Mouse (Mus musculus) right cerebral cortex, postnatal 10 days (tissue): ENCODE data around the gene Rabl6.

ENCODE experiments used
- DNase-seq, 2 experiments: peaks; one replicate each; pipeline ENCODE4 v3.0.0; 2021; ENCODE audit warnings: low spot score in 2 of 2

Rabl6 gene

DNA sequence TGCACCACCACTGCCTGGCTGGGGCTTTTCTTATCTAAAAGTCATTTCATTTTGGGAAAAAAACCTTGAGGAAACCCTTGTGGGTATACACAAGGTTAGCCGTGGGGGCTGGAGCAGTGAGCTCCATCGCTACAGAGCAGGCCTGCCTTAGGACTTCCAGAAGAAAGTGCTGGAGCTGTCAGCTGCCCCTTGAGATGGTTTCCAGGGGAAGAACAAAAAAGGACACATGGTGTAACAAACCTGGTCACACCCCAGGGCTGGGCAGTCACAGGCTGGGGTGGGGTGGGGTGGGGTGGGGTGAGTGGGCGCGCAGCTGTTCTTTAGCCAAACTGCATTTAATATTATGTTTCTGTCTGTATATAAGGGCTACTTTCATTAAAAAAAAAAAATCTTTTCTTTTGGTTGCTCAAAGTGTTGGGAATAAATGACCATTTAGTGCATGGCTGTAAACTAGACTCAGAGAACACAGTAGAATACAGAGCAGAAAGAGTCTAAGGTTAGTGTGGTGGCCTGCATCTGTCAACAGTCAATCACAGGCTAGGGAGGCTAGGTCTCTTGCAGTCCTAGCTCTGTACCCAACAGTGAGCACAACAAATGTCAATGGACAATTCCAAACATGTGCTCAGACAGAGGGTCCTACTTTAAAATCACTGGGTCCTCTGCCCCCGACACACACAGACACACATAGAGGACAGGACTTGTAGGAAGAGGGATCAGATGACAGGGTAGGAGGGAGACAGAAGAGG is 11.4 kb downstream of the Rabl6 start:
- DNase-seq: no peak

DNA sequence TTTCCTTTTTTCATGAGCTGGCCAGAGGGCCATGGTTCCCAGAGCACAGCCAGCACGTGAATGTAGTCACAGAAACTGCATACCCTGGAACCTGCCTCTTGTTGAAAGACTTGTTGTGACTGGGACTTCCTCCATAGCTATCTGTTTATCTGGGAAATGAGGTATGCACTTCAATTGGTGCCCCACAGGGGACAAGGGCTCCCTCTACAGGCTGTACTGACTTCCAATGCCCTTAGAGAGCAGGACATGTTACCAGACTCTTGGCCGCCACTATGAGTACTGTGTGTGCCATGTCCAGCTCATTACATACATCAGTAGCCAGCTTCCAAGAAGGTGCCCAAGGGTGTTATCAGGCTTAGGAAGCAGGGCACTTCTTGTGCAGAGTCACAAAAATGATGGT is 16.5 kb downstream of the Rabl6 start:
- DNase-seq: no peak

DNA sequence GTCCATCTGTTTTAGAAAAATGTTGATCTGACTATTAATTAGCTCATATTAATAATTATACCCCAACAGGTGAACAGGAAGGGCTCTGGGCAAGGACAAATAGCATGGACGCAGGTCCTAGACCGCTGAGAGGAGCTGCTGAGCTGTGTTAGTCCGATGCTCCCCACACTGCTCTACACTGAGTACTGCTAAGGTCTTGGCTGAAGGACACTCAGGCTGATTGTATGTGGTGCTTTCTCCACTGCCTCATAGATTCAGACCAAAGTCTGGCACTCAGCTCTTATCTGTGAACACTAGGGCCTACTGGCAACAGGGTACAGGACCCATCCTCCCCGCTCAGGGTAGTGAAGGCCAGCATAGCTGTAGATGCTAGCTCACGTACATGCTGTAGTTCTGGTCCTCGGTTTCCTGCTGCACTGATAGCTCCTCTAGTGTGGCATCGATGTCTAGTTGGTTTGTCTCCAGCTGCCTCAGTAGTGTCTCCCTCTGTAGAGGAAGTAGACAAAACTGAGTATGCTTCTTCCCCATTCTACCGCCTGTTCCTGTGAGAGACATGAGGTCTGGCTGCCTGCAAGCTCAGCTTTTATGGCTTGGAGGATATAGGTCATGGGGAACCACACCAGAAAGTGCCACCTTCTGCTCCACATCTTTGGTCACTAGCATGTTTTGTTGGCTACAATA is 20.0 kb downstream of the Rabl6 start:
- DNase-seq: peak in 1 of 2 experiments; percentile 51

DNA sequence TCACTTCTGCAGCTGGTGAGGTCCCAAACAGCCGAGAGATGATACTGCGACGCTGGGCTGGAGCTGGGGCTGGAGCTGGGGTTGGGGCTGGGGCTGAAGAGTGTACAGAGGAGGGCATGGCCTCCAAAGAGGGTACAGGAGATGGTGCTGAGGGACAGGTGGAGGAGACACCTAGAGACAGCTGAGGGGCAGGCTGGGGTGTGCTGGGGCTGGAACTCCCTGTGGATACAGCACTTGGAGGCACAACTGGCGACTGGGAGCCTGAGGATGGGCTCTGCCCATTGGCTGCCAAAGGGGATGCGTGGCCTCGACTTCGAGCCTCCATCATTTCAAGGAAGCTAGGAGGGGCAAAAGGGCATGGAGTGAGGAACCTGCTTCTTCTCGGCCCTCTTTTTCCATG is 21.0 kb downstream of the Rabl6 start:
- no peak for DNase-seq

DNA sequence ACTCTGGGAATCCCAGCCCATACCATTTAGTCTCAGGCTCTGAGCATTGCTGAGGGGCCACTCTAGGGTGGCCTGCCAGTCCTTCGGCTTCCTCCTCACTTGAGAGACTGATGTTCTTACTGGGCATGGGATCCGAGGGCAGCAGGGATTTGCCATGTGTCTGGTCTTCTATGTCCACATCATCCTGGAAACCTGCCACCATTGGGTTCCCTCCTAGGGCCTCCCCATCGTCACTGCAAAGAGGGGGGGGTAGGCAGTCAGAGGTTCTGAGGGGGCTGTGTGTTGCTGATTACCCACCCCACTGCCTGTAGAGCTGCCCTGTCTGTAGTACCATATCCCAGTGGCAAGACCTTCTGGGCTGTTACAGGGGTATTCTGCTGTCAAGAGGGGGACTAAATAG is 22.7 kb downstream of the Rabl6 start:
- DNase-seq: peak in 1 of 2 experiments; percentile 43

DNA sequence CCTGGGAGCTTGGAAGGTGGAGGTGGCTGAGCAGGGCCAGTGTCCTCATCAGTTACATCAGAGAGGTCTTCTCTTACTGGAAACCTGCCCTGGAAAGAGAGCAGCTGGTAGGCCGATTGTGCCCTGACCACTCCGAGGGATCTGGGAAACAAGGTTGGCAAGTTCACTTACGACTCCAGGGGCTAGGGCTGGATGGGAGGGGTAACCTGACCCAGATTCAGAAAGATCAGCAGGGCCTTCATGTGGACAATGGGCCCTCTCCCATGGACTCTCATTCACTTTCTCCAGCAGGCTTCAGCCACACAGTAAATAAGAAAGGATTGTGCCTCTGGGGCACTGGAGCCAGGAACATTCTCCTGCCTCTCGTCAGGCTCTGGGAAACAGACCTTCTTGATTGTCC is 23.5 kb downstream of the Rabl6 start:
- DNase-seq: peak; percentile 37 to 62

DNA sequence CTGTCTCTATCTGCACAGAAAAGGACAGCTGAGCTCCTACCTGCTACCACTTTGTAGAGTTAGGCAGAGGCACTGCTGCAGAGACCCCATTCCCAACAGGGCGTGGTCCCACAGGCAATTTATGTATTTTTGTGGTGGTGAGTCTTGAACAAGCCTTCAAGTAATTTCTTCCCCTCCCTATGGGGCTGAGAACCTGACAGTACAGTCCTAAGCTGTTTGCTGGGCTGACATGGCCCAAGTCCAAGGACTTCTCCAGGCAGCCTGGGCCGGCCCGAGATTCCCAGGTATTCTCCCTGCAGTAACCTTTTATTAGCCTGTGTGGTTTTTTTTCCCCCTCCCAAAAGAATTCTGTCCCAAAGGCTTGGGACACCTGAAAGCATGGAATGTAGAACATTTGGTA is 24.2 kb downstream of the Rabl6 start:
- DNase-seq: peak; percentile 35 to 38

DNA sequence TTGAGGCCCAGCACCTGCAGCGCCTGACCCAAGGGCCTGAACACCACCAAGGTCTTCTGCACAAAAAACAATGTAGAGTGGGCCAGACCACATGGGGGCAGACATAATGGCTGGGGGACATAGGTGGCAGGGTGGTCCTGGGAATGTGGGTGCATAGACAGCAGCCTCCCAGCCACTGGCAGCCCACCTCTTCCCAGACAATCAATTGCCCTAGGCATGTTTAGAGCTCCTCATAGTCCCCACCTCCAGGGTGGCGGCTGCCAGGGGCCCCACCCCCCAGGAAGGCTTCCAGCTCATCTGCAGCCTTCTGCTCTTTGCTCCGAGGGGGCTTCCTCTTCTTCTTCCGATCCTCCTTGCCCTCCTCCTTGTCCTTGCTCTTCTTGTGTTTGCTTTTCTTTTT is 24.8 kb downstream of the Rabl6 start:
- peak; percentile 45 to 49 for DNase-seq

DNA sequence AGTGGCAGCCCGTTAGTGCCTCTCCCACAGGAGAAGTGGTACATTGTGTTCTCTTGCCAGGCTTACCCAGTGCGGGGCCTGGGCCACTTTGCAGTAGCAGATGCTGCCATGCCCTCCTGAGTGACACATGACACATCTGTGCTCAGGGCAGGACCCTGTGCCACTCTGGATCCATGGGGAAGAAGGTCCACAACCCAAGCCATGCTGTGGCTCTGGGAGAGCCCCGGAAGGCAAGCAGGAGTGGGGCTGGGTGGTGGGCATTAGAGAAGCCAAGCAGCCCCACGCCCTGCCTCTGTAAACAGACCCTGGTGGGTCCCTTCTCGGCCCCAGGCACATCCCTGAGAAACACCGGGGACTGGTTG is 25.2 kb downstream of the Rabl6 start:
- DNase-seq: peak in 1 of 2 experiments; percentile 42

DNA sequence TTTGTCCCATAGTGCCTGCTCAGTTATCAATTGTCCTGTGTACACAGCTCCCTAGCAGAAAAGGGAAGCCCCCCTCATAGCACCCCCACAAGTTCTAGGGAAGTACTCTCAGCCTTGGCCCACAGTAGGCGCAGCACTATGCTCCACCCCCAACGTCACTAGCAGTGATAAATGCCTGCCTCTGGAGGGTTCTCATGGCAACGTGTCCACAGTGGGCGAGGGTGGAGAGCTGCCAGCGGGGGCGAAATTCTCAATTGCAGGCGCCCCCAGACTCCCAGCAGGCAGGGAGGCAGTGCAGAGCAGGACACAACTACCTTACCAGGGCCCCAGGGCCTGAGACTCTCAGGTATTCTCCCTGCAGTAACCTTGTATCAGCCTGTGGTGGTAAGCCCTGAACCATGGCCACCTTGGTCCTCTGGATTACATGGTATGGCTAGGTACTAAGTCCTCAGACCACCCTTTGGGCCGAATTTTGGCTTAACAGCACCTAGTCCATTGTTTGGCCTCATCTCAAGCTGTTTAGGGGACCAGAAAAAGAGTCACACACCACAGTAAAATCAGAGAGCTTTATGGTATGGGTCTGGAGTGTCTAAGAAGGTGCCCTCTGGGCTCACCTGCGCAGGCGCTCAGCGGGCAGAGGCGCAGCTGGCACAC is 25.7 kb downstream of the Rabl6 start:
- DNase-seq: peak; percentile 94 to 95

DNA sequence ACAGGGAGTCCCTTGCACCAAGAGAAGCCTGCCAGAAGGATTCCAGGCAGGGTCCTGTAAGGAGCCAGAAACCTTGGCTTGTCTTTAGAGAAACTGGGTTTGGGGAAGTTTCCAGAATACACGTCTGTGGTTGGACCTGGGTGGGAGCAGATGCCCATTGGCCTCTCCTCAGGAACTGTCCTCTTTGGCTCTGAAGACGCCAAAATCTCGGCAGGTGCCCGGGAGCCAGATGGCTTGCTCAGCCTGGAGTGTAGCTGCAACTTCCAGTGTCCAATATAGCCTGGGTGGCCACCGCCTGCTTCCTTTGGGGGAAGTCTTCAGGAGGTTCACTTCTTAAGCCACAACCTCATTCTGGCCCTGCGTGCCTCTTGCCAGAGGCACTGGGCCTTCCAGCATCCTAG is 26.4 kb downstream of the Rabl6 start:
- peak; percentile 58 to 76 for DNase-seq

DNA sequence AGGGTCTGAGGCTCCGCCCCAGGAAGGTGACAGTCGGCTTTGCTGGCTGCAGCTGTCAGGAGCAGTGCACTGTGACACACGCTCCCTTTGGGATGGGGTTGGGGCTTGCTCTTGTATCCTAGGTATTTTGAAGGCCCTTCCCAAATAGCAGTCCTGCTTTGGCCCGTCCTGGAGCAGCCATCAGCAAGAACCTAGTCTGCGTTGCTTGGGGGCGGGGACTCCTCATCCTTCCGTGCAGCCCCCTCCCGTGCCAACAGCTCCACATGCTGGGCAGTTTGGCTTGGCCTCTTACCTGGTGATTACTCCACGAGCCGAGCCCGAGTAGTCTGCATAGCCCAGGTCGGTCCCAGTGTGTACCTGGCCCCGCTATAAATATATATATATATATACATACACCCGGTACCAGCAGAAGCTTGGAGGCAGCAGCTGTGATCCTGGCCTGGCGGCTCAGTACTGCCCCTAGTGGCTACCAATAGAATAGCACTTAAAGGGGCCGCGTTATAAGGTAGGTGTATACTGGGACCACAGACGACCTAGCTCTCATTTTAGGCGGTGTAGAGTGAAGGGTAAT is 26.9 kb downstream of the Rabl6 start, which contains the start of gene Ajm1:
Gene Ajm1 (minus strand): TSS at position 464 of the 571 bp plus-strand sequence.
- DNase-seq: peak; percentile 84 to 91

DNA sequence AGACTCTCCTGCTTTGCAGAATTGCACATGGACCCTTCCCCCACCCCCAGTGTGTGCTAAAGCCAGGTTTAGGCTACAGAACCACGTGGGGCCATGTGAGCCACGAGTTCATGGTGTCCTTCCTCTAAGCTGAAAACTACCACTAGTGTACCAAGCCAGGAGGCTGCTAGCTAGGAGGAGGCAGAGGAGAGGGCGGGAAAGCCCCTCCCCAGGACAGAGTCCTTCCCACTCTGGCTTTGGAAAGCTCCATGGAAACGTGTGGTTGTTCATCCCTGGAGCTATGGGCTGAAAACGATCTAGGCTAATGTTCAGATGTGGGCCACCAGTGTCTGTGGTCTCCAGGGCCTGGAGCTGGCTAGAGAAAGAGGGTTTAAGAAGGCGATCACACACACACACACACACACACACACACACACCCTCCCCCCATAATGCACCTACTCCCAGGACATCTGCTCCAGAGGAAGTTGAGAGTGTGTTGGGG is 27.7 kb downstream of the Rabl6 start:
- DNase-seq: peak; percentile 64 to 70

DNA sequence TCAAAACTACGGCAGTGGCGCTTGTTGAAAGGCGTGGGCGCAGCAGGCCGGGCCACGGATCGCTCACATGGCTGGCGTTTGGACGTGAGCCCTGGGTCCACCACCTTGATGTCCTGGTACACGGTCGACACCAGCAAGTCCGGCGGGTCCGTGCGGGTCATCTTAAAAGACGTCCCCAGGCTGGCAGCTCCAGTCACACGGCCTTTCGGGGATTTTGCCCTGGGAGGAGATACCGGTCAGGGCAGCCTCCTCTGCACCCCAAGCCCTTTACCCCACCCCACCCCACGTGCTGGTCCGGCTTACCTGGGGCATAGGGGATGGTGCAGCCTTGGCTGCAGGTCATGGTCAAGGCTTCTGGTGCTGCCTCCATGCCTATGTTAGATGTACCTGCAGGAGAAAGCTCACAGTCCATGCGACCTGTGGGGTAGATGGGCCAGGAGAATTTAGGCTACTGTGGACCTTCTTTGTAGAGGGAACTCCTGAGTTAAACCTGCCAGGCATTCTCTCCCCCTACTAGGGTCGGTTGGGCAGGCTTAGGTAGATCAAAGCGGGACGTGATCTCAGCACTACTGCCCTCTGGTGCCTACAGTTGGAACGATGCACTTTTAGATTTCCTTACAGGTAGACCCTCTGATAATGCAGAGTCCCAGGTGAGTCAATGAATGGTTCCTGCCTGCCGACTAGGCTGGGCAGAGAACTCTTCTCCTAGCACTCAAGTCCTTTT is 28.4 kb downstream of the Rabl6 start:
- peak; percentile 67 to 71 for DNase-seq

DNA sequence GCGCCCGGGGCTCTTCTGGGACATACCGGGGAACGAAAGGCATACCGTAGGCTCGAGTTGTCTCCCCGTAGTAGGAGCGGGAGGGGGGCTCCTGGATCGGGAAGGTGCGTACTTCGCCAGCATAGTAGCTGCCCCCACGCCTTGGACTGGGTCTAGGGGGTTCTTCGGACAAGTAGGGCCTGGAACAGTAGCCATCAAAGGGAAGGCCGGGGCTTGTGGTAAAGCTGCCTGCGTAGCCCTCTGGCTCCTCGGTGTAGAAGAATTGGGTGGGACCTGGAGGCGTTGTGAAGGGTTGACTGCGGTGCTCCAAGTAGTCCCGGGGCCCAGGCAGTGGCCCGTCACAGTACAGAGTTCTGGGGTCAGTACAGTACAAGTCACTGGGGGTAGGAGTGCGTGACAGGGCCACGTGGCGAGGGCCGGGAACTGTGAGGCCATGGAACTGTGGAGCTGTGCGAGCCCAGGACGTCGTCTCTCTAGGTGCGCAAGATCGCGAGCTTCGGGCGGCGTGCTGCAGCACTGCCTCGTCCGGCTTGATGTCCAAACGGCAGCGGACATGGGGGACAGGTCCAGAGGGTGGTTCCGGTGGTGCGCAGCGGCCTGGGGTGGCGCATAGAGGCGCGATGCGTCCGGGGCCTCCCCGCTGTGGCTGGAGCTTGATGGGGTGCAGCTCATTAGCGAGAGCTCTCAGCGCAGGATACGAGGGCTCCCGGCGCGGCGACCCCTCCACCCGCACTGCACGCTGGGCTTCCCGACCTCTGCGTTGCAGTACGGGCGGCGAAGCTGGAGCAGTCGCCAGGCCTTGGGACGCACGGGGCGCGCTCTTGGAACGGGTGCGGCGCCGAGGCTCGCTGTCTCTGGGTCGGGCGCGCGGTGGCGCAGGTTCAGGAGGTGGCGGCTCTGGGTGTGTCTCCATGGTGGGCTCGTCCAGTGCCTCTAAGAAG is 29.3 kb downstream of the Rabl6 start:
- no peak for DNase-seq

DNA sequence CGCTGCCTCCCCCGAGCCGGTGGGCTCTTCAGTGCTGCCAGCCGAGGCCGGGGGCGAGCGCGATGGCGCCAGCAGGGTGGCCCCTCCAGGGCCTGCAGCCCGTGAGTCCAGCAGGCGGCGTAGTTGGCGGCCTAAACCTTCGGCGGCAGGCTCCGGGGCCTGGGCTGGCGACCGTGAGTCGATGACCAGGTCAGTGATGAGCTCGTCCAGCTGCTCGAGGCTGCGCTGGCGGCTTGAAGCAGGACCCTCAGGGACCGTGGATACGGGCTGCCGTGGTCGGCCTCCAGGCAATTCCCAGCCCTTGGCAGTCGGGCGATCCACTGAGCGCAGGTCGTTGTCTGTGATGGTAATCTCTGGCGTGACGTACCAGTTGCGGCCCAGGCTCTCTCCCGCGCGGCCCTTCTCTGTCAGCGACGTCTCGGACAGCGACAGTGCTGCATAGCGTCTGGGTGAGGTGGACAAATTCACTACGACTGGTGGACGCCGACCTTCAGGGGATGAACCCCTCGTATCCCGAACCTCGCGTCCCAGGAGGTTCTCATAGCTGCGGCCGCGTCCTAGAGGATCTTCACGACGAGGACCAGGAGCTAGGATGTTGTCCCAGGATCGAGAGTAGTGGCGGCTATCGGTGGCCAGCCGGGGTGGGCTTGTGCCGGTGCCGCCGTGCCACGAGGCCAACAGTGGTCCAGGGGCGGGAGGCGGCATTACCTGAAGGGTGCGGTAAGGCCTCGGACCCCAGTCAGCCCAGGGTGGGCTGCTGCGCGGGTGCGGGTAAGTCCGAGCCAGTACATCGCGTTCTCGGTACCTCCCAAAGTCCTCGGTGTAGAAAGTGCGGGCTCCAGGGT is 30.1 kb downstream of the Rabl6 start:
- no peak for DNase-seq

DNA sequence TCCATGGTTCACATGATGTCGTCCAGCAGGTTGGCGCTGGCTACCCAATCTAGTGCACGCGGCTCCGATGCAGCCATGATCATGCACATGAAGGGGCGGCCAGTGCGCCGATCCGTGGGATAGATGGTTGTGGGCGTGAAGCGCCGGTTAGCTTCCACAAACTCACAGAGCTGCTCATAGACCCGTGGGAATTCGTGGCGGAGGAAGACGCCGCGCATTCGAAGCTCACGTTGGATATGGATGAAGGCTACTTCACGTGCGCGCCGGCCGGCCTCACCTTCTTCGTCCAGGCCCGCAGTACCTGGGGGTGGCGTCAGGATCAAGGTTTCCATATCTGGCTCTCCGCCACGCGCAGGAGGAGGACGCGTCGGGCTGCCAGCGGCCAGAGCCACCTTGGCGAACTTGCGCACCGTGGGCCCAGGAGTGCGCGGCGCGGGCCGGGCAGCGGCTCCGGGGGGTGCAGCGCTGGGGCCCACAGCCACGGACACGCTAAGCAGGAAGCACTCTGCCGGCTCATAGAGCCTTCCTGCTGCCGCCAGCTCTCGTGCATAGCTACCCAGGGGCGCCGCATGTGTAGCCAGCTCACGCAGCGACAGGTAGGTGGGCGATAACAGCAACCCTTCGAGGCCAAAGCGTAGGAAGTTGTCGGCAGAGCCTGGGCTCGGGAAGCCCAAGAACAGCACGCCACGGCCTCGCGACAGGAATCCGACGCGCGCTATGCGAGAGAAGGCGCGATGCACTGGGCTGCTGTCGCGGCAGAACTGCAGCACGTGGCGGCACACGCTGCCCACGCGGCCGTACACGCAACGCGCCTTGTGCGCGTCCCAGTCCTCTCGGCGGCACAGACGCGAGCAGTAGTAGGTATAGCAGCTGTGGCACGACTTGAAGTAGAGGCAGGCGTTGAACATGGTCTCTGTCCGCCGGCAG is 31.1 kb downstream of the Rabl6 start:
- no peak for DNase-seq

DNA sequence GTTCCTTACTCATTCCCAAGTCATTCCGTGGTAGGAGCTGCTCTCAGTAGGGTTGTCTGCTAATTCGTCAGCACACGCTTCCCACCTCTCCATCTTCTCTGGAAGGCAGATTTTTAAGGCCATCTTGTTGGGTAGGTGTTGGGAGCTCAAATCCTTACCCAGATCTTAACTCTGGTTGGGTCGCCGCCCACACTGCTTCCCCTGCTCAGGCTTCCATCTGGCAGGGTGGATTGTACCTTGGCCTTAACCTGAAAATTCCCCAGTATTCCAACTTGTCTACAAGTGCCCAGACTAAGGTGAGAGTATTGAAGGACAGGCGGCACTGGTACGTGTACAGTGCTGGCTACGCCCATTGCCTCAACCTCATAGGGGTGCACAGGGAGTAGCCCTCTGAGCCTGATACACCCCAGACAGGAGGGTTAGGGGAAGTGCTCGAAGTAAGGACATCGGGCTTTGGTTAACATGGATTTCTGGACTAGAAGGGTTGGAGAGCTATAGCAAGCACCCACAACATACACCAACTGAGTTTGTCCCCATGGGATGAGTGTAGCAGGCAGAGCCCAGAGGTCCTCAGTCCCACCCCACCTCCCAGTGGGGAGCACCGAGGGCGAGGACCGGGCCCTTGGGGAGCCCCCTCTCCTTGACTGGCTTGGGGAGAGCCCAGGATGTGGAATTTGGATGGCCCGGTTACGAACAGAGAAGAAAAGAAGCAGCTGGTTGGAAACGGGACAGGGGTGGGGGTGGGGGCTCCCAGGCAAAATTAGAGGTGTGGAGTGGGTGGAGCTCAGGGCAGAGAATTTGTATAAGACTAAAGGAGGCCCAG is 32.1 kb downstream of the Rabl6 start:
- no peak for DNase-seq
